Mouse (Mus musculus): ENCODE data around the gene Gng7.

DNA sequence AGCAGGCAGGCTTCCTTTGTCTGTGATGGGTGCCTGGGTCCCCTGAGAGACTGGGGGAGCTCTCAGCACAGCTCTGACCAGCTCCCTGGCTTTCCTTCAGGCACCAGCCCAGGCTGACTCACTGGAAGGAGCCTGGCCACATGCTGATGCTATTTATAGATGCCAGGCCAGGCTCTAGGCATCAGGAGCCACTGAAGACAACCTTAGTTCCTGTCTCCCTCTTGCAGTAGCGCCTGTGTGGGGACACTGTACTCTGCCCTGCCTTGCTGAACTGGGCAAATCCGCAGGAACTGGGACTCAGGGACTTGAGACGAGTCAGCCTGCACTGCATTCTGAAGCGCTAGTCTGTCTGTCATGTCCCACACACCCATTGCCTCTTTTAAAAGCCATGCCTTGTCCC, 12.6 kb upstream of the Gng7 start:
- TF ChIP-seq CTCF (conservative IDR thresholded peaks at IDR 0.05; ENCODE audit: insufficient read depth, insufficient read length, low read depth, low read length) (no peak), POLR2A (IDR thresholded peaks at IDR 0.05; ENCODE audit: low read depth, low read length) (no peak)

Data from kidney, adult 2 months (tissue).